Mouse (Mus musculus): ENCODE measurements around the gene Sar1b.
"Not testable (repeated sequence)": the region's sequence is repeated elsewhere in the genome, so short reads cannot be mapped to it uniquely, and the experiment has no call there.

Sar1b gene

GRCm38 (mm10) chr11:51763213-51763907 lies at the start of gene Sar1b, which contains the start of gene Sec24a:
Sar1b (plus strand) TSS chr11:51763687.
Sec24a (minus strand) TSS chr11:51763634.
- peak; percentile 83 for DNase-seq (ENCODE audit: low spot score)

DNA sequence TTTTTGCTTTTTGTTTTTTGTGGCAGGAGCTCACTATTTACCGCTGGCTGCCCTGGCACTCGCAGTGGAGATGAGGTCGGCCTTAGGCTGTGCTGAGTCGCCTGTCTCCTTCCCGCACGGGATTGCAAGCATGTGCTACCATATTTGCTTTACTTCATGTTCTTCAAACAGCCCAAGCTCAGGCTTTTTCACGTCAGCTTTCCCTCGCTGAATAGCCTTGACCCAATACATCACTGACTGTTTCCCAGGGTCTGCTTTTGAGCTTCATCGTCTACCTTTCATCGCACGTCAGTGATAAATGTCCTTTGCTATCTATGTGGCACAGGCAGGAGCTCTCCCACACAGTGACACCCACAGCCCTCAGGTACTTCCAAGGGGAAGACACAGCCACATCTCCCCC lies 42.4 kb upstream of the Sar1b start:
- DNase-seq (ENCODE audit: low spot score) = no peak

DNA sequence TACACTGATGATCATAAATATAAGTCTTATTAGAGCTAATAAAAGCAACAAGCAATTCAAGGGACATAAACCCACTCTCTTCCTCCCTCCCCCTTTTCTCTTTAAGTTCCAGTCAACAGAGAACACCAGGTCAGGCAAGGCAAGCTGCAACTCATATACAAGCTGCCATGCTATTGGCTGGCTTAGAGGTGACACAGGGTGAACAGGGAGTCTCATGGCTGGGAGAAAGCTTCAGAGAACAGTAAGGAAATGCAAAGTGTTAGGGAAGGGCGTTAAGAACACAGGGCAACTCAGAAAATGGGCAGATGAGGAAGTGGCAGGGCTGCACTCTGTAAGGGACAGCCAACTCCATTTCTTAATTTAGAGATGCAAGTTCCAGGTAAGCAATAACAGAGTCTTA lies 30.6 kb upstream of the Sar1b start:
- no peak for DNase-seq (ENCODE audit: low spot score)

DNA sequence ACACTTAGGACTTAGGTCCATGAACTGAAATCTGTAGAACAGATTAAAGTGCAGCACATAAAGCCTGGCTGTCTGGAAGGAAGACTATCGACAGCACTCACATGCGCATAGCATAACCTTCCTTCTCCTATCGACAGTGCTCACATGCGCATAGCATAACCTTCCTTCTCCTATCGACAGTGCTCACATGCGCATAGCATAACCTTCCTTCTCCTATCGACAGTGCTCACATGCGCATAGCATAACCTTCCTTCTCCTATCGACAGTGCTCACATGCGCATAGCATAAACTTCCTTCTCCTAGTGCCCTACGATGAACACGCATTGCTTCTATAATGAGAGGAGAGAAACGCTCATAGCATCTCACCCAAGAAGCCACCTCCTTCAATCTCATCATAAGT lies 29.3 kb upstream of the Sar1b start:
- DNase-seq (ENCODE audit: low spot score) = not testable (repeated sequence)

- DNase-seq (ENCODE audit: low spot score) = no peak
These were observed 24.7 kb upstream of the Sar1b start for GRCm38 (mm10) chr11:51738651-51739403.

- no peak for DNase-seq (ENCODE audit: low spot score)
These were observed 22.8 kb upstream of the Sar1b start for GRCm38 (mm10) chr11:51740701-51741100.

GRCm38 (mm10) chr11:51746096-51746495 lies 17.4 kb upstream of the Sar1b start:
- no peak for DNase-seq (ENCODE audit: low spot score)

DNA sequence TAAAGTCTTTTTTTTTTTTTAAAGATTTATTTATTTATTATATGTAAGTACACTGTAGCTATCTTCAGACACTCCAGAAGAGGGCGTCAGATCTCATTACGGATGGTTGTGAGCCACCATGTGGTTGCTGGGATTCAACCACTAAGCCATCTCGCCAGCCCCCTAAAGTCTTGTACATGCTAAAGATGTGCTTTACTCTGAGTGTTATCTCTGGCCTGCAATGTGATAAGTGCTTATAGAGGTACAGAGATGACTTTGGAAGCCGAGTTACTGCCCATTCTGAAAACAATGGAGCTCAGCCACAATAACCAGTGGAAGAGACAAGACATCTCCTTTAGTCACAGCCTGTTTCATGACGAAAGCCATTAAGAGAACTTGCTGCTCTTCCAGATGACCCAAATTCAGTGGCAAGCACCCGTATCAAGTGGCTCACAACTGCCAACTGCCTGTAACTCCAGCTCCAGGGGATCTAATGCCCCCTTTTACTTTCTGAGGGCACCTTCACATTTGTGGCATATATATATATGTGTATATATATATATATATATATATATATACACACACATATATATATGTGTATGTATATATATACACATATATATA lies 11.8 kb upstream of the Sar1b start:
- not testable (repeated sequence) for DNase-seq (ENCODE audit: low spot score)

GRCm38 (mm10) chr11:51755621-51756311 lies 7.7 kb upstream of the Sar1b start:
- no peak for DNase-seq (ENCODE audit: low spot score)

DNA sequence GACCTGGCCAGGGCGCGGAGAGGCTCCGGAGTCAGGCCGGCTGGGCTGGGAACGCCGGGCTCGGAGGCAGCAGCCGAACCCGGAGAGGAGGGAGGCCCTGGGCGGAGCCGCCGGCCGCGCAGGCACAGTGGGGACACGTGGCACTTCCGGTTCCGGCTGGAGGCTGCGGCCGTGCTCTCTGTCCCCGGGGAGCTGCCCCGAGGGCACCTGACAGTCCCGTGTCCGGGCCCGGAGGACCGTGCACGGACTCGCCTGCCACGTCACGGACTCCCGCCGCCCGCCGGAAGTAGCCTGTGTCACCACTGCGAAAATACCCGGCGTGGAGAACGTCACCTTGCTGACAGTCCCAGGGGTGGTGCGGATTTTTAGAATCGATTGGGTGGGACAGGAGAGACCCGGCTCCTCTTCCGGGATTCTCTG lies 7.1 kb upstream of the Sar1b start:
- DNase-seq (ENCODE audit: low spot score) = peak; percentile 92

DNA sequence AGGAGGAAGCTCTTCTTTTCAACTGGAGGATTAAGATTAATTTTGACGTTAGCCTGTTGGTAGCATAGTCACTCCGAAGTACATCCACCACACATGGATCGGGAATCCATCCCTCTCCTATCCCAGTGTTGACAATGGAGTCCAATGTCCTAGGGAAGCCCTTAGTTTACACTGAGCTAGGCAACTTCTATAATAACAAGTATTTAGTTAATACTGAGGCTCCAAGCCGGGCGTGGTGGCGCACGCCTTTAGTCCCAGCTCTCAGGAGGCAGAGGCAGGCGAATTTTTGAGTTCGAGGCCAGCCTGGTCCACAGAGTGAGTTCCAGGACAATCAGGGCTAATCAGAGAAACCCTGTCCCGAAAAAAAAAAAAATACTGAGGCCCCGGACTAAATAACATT lies 6.5 kb upstream of the Sar1b start:
- DNase-seq (ENCODE audit: low spot score) = no peak

GRCm38 (mm10) chr11:51757625-51758024 lies 5.9 kb upstream of the Sar1b start:
- no peak for DNase-seq (ENCODE audit: low spot score)

GRCm38 (mm10) chr11:51758207-51758606 lies 5.3 kb upstream of the Sar1b start:
- not testable (repeated sequence) for DNase-seq (ENCODE audit: low spot score)

DNA sequence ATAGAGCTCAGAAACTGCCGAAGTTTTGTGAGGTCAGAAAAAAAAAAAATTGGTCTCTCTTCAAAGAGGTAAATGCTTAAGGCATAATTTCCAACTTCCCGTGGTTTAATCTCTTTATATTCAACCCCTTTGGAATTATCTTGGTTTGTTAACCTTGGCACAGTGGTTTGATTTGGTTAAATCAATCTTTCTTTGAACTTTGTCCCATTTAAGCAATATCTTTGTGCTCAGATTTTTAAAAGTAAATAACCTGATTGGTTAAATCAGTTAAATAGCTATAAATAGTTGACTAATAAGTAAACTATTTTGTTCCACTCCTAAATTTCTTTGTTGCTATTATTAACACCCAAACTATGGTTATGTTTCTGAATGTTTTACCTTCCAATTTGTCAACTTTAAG lies 4.2 kb upstream of the Sar1b start:
- no peak for DNase-seq (ENCODE audit: low spot score)

GRCm38 (mm10) chr11:51759941-51760657 lies 3.4 kb upstream of the Sar1b start:
- no peak for DNase-seq (ENCODE audit: low spot score)

GRCm38 (mm10) chr11:51761241-51761640 lies 2.2 kb upstream of the Sar1b start:
- DNase-seq (ENCODE audit: low spot score) = no peak

GRCm38 (mm10) chr11:51763955-51764354 lies 468 bp downstream of the Sar1b start:
- DNase-seq (ENCODE audit: low spot score) = no peak

DNA sequence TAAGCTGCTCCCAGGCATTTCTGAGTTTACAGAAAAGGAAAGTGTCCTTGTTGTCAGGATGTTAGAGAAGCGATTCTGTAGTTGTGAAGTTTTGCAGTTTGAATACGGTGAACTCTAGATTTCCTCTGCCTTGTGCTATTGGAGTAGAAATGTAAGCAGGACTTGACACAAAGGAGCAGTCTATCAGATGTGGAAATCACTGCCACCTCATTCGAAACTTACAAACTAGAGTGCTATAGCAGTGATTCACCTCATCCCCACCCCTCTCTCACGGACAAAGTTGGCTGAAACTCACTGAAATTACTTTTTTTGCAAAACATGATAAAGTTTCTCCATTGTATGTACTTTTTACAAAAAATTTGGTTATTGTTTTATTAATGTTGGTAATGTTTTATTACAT lies 1.3 kb downstream of the Sar1b start:
- no peak for DNase-seq (ENCODE audit: low spot score)

DNA sequence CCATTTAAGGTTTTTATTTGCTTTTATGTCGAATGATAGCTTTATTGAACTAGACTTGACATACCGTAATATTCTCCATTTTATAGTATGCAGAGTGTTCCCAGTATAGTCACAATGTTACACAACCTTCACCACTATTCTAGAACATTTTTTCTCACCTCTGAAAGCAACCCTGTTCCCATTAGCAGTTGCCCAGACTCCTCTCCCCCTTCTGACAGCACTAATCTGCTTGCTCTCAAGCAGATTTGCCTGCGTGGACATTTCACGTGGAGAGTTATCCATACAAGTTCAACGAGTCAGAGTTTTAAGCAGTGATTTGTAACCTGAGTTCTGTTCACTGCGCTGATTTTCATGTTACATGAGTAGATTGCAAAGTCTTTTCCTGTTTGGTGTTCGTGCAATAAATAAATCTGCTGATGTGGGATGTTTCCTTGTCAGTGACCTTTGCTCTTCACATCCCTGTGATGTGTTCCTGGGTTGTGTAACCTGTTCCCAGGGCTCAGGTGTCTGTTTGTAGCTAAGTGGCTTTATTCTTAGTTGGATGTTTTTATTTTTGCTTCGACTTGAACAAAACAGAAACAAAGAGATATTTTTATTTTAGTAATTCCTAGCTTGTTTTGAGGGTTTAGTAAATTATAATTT lies 4.2 kb downstream of the Sar1b start:
- DNase-seq (ENCODE audit: low spot score) = no peak

- DNase-seq (ENCODE audit: low spot score) = no peak
These were observed 4.8 kb downstream of the Sar1b start for GRCm38 (mm10) chr11:51768296-51768695.

GRCm38 (mm10) chr11:51775507-51775906 lies 12.0 kb downstream of the Sar1b start:
- DNase-seq (ENCODE audit: low spot score) = no peak
